Mouse (Mus musculus): Measurements from ENCODE around the gene Numbl. TPM values are rescaled to one million over a fixed set of nuclear protein-coding genes. Genes with fewer than 3 reads are reported as not detected.

Numbl gene
- total RNA-seq, 2 experiments from 2014 or later = 8.8 to 10.1 TPM

- peak; percentile 54 to 56 for DNase-seq
Observed at GRCm38 (mm10) chr7:27295956-27296355, 37.7 kb downstream of the Numbl start.

- DNase-seq = no peak
Observed at GRCm38 (mm10) chr7:27296518-27296917, 38.3 kb downstream of the Numbl start.

GRCm38 (mm10) chr7:27298033-27298610, 39.9 kb downstream of the Numbl start:
- DNase-seq = no peak

GRCm38 (mm10) chr7:27298816-27299215, 40.6 kb downstream of the Numbl start:
- no peak for DNase-seq

- DNase-seq = no peak
Observed at GRCm38 (mm10) chr7:27300351-27300750, 42.1 kb downstream of the Numbl start.

GRCm38 (mm10) chr7:27300801-27301200, 42.6 kb downstream of the Numbl start:
- DNase-seq = no peak

GRCm38 (mm10) chr7:27302172-27302571, 43.9 kb downstream of the Numbl start:
- DNase-seq = peak; percentile 73 to 86

GRCm38 (mm10) chr7:27305091-27305730, 47.0 kb downstream of the Numbl start:
- no peak for DNase-seq

- DNase-seq = peak in 1 of 2 experiments; percentile 65
Observed at GRCm38 (mm10) chr7:27306161-27307160, 48.2 kb downstream of the Numbl start.

GRCm38 (mm10) chr7:27307551-27307950, 49.3 kb downstream of the Numbl start:
- DNase-seq = no peak

GRCm38 (mm10) chr7:27308821-27309549, 50.8 kb downstream of the Numbl start:
- DNase-seq = peak in 1 of 2 experiments; percentile 47

- DNase-seq = no peak
Observed at GRCm38 (mm10) chr7:27309832-27310231, 51.6 kb downstream of the Numbl start.

- peak; percentile 60 to 70 for DNase-seq
Observed at GRCm38 (mm10) chr7:27310306-27310705, 52.1 kb downstream of the Numbl start.

GRCm38 (mm10) chr7:27310996-27311535, 52.8 kb downstream of the Numbl start:
- no peak for DNase-seq

- DNase-seq = no peak
Observed at GRCm38 (mm10) chr7:27311651-27312284, 53.5 kb downstream of the Numbl start.

GRCm38 (mm10) chr7:27314393-27314792, 56.2 kb downstream of the Numbl start:
- no peak for DNase-seq

GRCm38 (mm10) chr7:27315958-27316357, 57.7 kb downstream of the Numbl start:
- DNase-seq = no peak

GRCm38 (mm10) chr7:27319411-27319810, 61.2 kb downstream of the Numbl start:
- DNase-seq = no peak

GRCm38 (mm10) chr7:27322291-27322690, 64.1 kb downstream of the Numbl start:
- no peak for DNase-seq

- no peak for DNase-seq
Observed at GRCm38 (mm10) chr7:27323001-27323400, 64.8 kb downstream of the Numbl start.

GRCm38 (mm10) chr7:27324161-27324560, 65.9 kb downstream of the Numbl start:
- DNase-seq = no peak
